Mouse (Mus musculus): ENCODE measurements around the gene Tex52. TPM values are rescaled to one million over a fixed set of nuclear protein-coding genes. Genes with fewer than 3 reads are reported as not detected.

Tex52 gene
- total and polyA plus RNA-seq, 3 experiments, result 0.07 TPM; not detected in 2

- H3K79me2 ChIP-seq (ENCODE audit: control insufficient read depth, insufficient read depth, low read length, poor library complexity), result peaks cover 1% of the 10 kb centered on the region; the same call in 1 of the 2 replicates
- no peak overlapping the region for H3K9ac ChIP-seq (ENCODE audit: control insufficient read depth, low read depth, low read length, poor library complexity, severe bottlenecking)
- no peaks in the 10 kb centered on the region for H3K9me3 ChIP-seq (replicated peaks; ENCODE audit: insufficient read depth, low read length)
- no peak overlapping the region for H3K4me3 ChIP-seq (ENCODE audit: control insufficient read depth in 1 of 2, insufficient read depth in 1 of 2, low read depth in 2 of 2, low read length in 2 of 2)
- TF ChIP-seq GABPA (IDR thresholded peaks at IDR 0.05; ENCODE audit: low read depth, low read length) (no peak), ZC3H11A (IDR thresholded peaks at IDR 0.05; ENCODE audit: low read depth, low read length) (no peak), RAD21 (IDR thresholded peaks at IDR 0.05; ENCODE audit: low read depth, low read length) (no peak), MAX (IDR thresholded peaks at IDR 0.05; ENCODE audit: low read length) (no peak), SMC3 (IDR thresholded peaks at IDR 0.05; ENCODE audit: low read depth, low read length) (no peak), RCOR1 (IDR thresholded peaks at IDR 0.05; ENCODE audit: low read depth, low read length) (no peak), SIN3A (IDR thresholded peaks at IDR 0.05; ENCODE audit: low read length) (no peak), ZKSCAN1 (IDR thresholded peaks at IDR 0.05; ENCODE audit: low read depth, low read length) (no peak), TBP (IDR thresholded peaks at IDR 0.05; ENCODE audit: low read depth, low read length) (no peak), POLR2A (IDR thresholded peaks at IDR 0.05; ENCODE audit: control insufficient read depth in 1 of 2, insufficient read depth in 1 of 2, low read depth in 1 of 2, low read length in 2 of 2, poor library complexity in 1 of 2) (no peak), ZMIZ1 (IDR thresholded peaks at IDR 0.05; ENCODE audit: low read depth, low read length) (no peak), TAL1 (IDR thresholded peaks at IDR 0.05; ENCODE audit: low read length) (no peak)
- no peaks in the 10 kb centered on the region for H3K27me3 ChIP-seq (ENCODE audit: control insufficient read depth in 1 of 2, insufficient read depth in 2 of 2, low read length in 2 of 2)
- H3K36me3 ChIP-seq (ENCODE audit: control insufficient read depth in 1 of 2, insufficient read depth in 2 of 2, low read length in 2 of 2), result peaks cover 0 to 4% of the 10 kb centered on the region in 2 experiments; a peak in 2 of 4 replicates
- H3K27ac ChIP-seq (ENCODE audit: control insufficient read depth, low read depth, low read length), result no peak overlapping the region
- no peak for DNase-seq (ENCODE audit: low read depth, low spot score)
- no peaks in the 10 kb centered on the region for H3K4me1 ChIP-seq (ENCODE audit: control insufficient read depth in 1 of 2, insufficient read depth in 2 of 2, low read length in 2 of 2)
Measured at GRCm38 (mm10) chr6:128421036-128421435, 45.8 kb downstream of the Tex52 start.

GRCm38 (mm10) chr6:128421480-128421879, 46.2 kb downstream of the Tex52 start:
- no peaks in the 10 kb centered on the region for H3K9me3 ChIP-seq (replicated peaks; ENCODE audit: insufficient read depth, low read length)
- H3K27me3 ChIP-seq (ENCODE audit: control insufficient read depth in 1 of 2, insufficient read depth in 2 of 2, low read length in 2 of 2), result no peaks in the 10 kb centered on the region
- peaks cover 0 to 4% of the 10 kb centered on the region in 2 experiments; a peak in 2 of 4 replicates for H3K36me3 ChIP-seq (ENCODE audit: control insufficient read depth in 1 of 2, insufficient read depth in 2 of 2, low read length in 2 of 2)
- H3K4me1 ChIP-seq (ENCODE audit: control insufficient read depth in 1 of 2, insufficient read depth in 2 of 2, low read length in 2 of 2), result no peaks in the 10 kb centered on the region
- no peak for DNase-seq (ENCODE audit: low read depth, low spot score)
- H3K4me3 ChIP-seq (ENCODE audit: control insufficient read depth in 1 of 2, insufficient read depth in 1 of 2, low read depth in 2 of 2, low read length in 2 of 2), result no peak overlapping the region
- TF ChIP-seq MXI1 (IDR thresholded peaks at IDR 0.05; ENCODE audit: low read depth, low read length) (no peak), USF2 (IDR thresholded peaks at IDR 0.05; ENCODE audit: borderline replicate concordance in 1 of 2, insufficient read depth in 1 of 2, low read depth in 1 of 2, low read length in 2 of 2) (no peak), MAZ (IDR thresholded peaks at IDR 0.05; ENCODE audit: low read depth, low read length) (no peak), RAD21 (IDR thresholded peaks at IDR 0.05; ENCODE audit: low read depth, low read length) (no peak), MEF2A (IDR thresholded peaks at IDR 0.05; ENCODE audit: extremely low read depth, insufficient replicate concordance, low read depth, low read length, poor library complexity, severe bottlenecking) (no peak), EP300 (IDR thresholded peaks at IDR 0.05; ENCODE audit: low read depth in 1 of 2, low read length in 2 of 2) (no peak), JUND (IDR thresholded peaks at IDR 0.05; ENCODE audit: low read depth, low read length) (no peak), CHD1 (IDR thresholded peaks at IDR 0.05; ENCODE audit: low read depth, low read length) (no peak), ZNF384 (IDR thresholded peaks at IDR 0.05; ENCODE audit: low read depth, low read length) (no peak), GABPA (IDR thresholded peaks at IDR 0.05; ENCODE audit: low read depth, low read length) (no peak), MYB (IDR thresholded peaks at IDR 0.05; ENCODE audit: low read depth, low read length) (no peak), HCFC1 (IDR thresholded peaks at IDR 0.05; ENCODE audit: low read depth, low read length) (no peak)
- H3K27ac ChIP-seq (ENCODE audit: control insufficient read depth, low read depth, low read length), result no peak overlapping the region
- no peak overlapping the region for H3K9ac ChIP-seq (ENCODE audit: control insufficient read depth, low read depth, low read length, poor library complexity, severe bottlenecking)
- peaks cover 1% of the 10 kb centered on the region; the same call in 1 of the 2 replicates for H3K79me2 ChIP-seq (ENCODE audit: control insufficient read depth, insufficient read depth, low read length, poor library complexity)
